Comparison of ENCODE assay signal across 20 mouse cellular contexts in the genomic region with DNA sequence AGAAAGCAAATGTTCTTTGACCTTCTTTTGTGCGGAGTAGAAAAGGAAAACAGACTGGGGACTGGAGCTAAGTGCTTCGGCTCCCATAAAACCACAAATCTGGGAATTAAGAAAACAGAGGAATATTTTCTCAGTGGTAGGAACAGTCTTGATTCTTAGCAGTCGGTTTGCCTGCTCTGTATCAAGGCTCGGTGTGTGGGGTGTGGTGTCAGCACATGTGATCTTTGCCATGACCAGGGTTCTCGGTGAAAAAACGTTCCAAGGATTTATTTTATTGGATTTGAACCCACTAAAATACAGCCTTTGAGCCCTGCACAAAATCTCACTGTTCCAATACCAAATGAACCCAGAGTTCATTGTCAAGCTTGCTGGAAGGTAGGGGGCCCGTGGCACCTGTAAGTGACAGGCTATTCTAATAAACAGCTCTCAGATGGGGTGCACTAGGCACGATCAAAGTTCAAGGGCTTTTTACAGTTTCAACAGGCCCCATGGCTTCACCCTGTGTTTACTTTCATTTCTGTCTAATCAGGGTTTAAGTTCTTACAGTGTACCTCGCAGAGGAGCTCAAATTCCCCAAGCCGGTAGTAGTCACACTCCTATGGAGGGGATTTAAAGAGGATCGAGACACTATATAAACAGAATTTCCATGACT.
DNase-seq lines count a peak whose midpoint lies in the region; ATAC-seq and TF ChIP-seq lines count a peak whose summit lies in the region.
"Had no signal": no experiment of that assay in that cellular context is flagged by ENCODE, and none has a peak within 500 bp of the region (broad histone marks: within the 10 kb centered on the region; RNA-seq: fewer than 3 reads in every experiment).

No protein-coding gene starts in this region.

- peaks cover 37% of the 10 kb centered on the region for H3K4me1 ChIP-seq in embryonic facial prominence, embryonic 13.5 days
- H3K4me1 ChIP-seq in embryonic facial prominence, embryonic 10.5 days, result peaks cover 24% of the 10 kb centered on the region
- peaks cover 26% of the 10 kb centered on the region for H3K4me1 ChIP-seq in lung, embryonic 15.5 days
- no peaks in the 10 kb centered on the region; the same call in 1 of the 2 replicates for H3K4me1 ChIP-seq in liver, embryonic 16.5 days (ENCODE audit: control insufficient read depth, low read depth, low read length)
- H3K4me1 ChIP-seq in stomach, postnatal 0 days (replicated peaks; ENCODE audit: control insufficient read depth, insufficient read depth), result peaks cover 4% of the 10 kb centered on the region
- peaks cover 2% of the 10 kb centered on the region for H3K4me1 ChIP-seq in hindbrain, embryonic 11.5 days (replicated peaks; ENCODE audit: control insufficient read depth, insufficient read depth, low read length)

- H3K27me3 ChIP-seq in embryonic facial prominence, embryonic 13.5 days, result no peaks in the 10 kb centered on the region
- H3K27me3 ChIP-seq in embryonic facial prominence, embryonic 10.5 days (replicated peaks; ENCODE audit: low read depth, poor library complexity, severe bottlenecking), result no peaks in the 10 kb centered on the region
- no peaks in the 10 kb centered on the region for H3K27me3 ChIP-seq in lung, embryonic 15.5 days
- no peaks in the 10 kb centered on the region for H3K27me3 ChIP-seq in liver, embryonic 16.5 days (ENCODE audit: control insufficient read depth, insufficient read depth, low read depth, low read length)
- H3K27me3 ChIP-seq in stomach, postnatal 0 days (ENCODE audit: control insufficient read depth, insufficient read depth, low read length), result no peaks in the 10 kb centered on the region
- no peaks in the 10 kb centered on the region for H3K27me3 ChIP-seq in hindbrain, embryonic 11.5 days (ENCODE audit: control insufficient read depth, insufficient read depth, low read length)
- H3K27me3 ChIP-seq: forebrain, embryonic 13.5 days; limb, embryonic 15.5 days; neural tube, embryonic 15.5 days had no signal

- WGBS in embryonic facial prominence, embryonic 13.5 days, result 51% methylated on average over 11 of the region's 11 CpGs
- WGBS in embryonic facial prominence, embryonic 10.5 days, result 79% methylated on average over 11 of the region's 11 CpGs
- WGBS in lung, embryonic 15.5 days, result 44% methylated on average over 11 of the region's 11 CpGs
- WGBS in liver, embryonic 16.5 days (ENCODE audit: insufficient replicate concordance), result 54% methylated on average over 11 of the region's 11 CpGs
- WGBS in stomach, postnatal 0 days, result 30% methylated on average over 11 of the region's 11 CpGs
- WGBS in hindbrain, embryonic 11.5 days, result 86% methylated on average over 11 of the region's 11 CpGs

- no peak for ATAC-seq in embryonic facial prominence, embryonic 13.5 days (ENCODE audit: insufficient number of reproducible peaks, insufficient read depth, low FRiP score, low TSS enrichment, low read depth)
- no peak for ATAC-seq in lung, embryonic 15.5 days (ENCODE audit: borderline replicate concordance, extremely low read depth, low FRiP score, low TSS enrichment)
- ATAC-seq in liver, embryonic 16.5 days (ENCODE audit: low read depth), result peak; percentile 82
- ATAC-seq in stomach, postnatal 0 days (ENCODE audit: low FRiP score, low TSS enrichment), result peak; percentile 76
- ATAC-seq in hindbrain, embryonic 11.5 days (ENCODE audit: low FRiP score), result no peak
- ATAC-seq: forebrain, embryonic 13.5 days; hindbrain, postnatal 0 days had no signal

- H3K4me2 ChIP-seq in embryonic facial prominence, embryonic 13.5 days, result no peak overlapping the region
- no peak overlapping the region for H3K4me2 ChIP-seq in lung, embryonic 15.5 days
- H3K4me2 ChIP-seq in liver, embryonic 16.5 days (ENCODE audit: low read depth, low read length), result no peak overlapping the region; the same call in 1 of the 2 replicates
- H3K4me2 ChIP-seq in stomach, postnatal 0 days (replicated peaks; ENCODE audit: low read depth), result 0 out of 2 replicates have a peak overlapping the region, but pooled peaks have one; percentile 11
- H3K4me2 ChIP-seq in hindbrain, embryonic 11.5 days (replicated peaks; ENCODE audit: low read depth, low read length), result no peak overlapping the region
- H3K4me2 ChIP-seq: forebrain, embryonic 13.5 days; limb, embryonic 15.5 days; neural tube, embryonic 15.5 days had no signal

- H3K9me3 ChIP-seq in embryonic facial prominence, embryonic 13.5 days, result peaks cover 6% of the 10 kb centered on the region; the same call in 1 of the 2 replicates
- no peaks in the 10 kb centered on the region; the same call in 1 of the 2 replicates for H3K9me3 ChIP-seq in embryonic facial prominence, embryonic 10.5 days
- H3K9me3 ChIP-seq in lung, embryonic 15.5 days, result 0 out of 2 replicates have a peak, but pooled peaks cover 6% of the 10 kb centered on the region
- no peaks in the 10 kb centered on the region for H3K9me3 ChIP-seq in liver, embryonic 16.5 days (replicated peaks; ENCODE audit: control insufficient read depth, low read length)
- 0 out of 2 replicates have a peak, but pooled peaks cover 2% of the 10 kb centered on the region for H3K9me3 ChIP-seq in stomach, postnatal 0 days (ENCODE audit: control insufficient read depth, low read length)
- no peaks in the 10 kb centered on the region for H3K9me3 ChIP-seq in hindbrain, embryonic 11.5 days (ENCODE audit: control insufficient read depth, low read length)
- H3K9me3 ChIP-seq: forebrain, embryonic 13.5 days; limb, embryonic 15.5 days; neural tube, embryonic 15.5 days had no signal

- no peak overlapping the region for H3K9ac ChIP-seq in embryonic facial prominence, embryonic 13.5 days
- H3K9ac ChIP-seq in lung, embryonic 15.5 days, result no peak overlapping the region
- no peak overlapping the region for H3K9ac ChIP-seq in liver, embryonic 16.5 days (ENCODE audit: low read depth, low read length)
- no peak overlapping the region for H3K9ac ChIP-seq in stomach, postnatal 0 days (ENCODE audit: low read length)
- no peak overlapping the region for H3K9ac ChIP-seq in hindbrain, embryonic 11.5 days (ENCODE audit: low read depth, low read length)
- H3K9ac ChIP-seq: forebrain, embryonic 13.5 days; limb, embryonic 15.5 days; neural tube, embryonic 15.5 days had no signal

- 0 out of 2 replicates have a peak overlapping the region, but pooled peaks have one; percentile 33 for H3K27ac ChIP-seq in embryonic facial prominence, embryonic 13.5 days
- no peak overlapping the region for H3K27ac ChIP-seq in embryonic facial prominence, embryonic 10.5 days (replicated peaks)
- H3K27ac ChIP-seq in lung, embryonic 15.5 days, result peak overlapping the region; percentile 34
- peak overlapping the region; percentile 62 for H3K27ac ChIP-seq in liver, embryonic 16.5 days (ENCODE audit: low read length)
- H3K27ac ChIP-seq in stomach, postnatal 0 days (replicated peaks), result peak overlapping the region; percentile 67
- H3K27ac ChIP-seq in hindbrain, embryonic 11.5 days (ENCODE audit: low read depth, low read length), result no peak overlapping the region
- H3K27ac ChIP-seq: forebrain, embryonic 13.5 days; hindbrain, postnatal 0 days; limb, embryonic 15.5 days; neural tube, embryonic 15.5 days had no signal

- H3K4me3 ChIP-seq in embryonic facial prominence, embryonic 13.5 days, result no peak overlapping the region
- H3K4me3 ChIP-seq in embryonic facial prominence, embryonic 10.5 days, result no peak overlapping the region
- H3K4me3 ChIP-seq in lung, embryonic 15.5 days, result no peak overlapping the region
- H3K4me3 ChIP-seq in liver, embryonic 16.5 days (ENCODE audit: low read depth, low read length), result no peak overlapping the region
- no peak overlapping the region for H3K4me3 ChIP-seq in stomach, postnatal 0 days (ENCODE audit: low read depth, low read length)
- no peak overlapping the region for H3K4me3 ChIP-seq in hindbrain, embryonic 11.5 days (ENCODE audit: low read depth, low read length)
- H3K4me3 ChIP-seq: erythroblast, embryonic 14.5 days; forebrain, embryonic 13.5 days; limb, embryonic 15.5 days; neural tube, embryonic 15.5 days had no signal

- TF ChIP-seq CTCF in stomach, postnatal 0 days (IDR thresholded peaks at IDR 0.05; ENCODE audit: low read depth), result no peak

- H3K36me3 ChIP-seq in embryonic facial prominence, embryonic 13.5 days, result no peaks in the 10 kb centered on the region
- no peaks in the 10 kb centered on the region for H3K36me3 ChIP-seq in embryonic facial prominence, embryonic 10.5 days (replicated peaks)
- no peaks in the 10 kb centered on the region for H3K36me3 ChIP-seq in lung, embryonic 15.5 days
- H3K36me3 ChIP-seq in liver, embryonic 16.5 days (ENCODE audit: control insufficient read depth, insufficient read depth), result no peaks in the 10 kb centered on the region
- H3K36me3 ChIP-seq in stomach, postnatal 0 days (ENCODE audit: control insufficient read depth, insufficient read depth, low read length), result no peaks in the 10 kb centered on the region
- H3K36me3 ChIP-seq in hindbrain, embryonic 11.5 days (ENCODE audit: control insufficient read depth, insufficient read depth, low read length), result no peaks in the 10 kb centered on the region
- H3K36me3 ChIP-seq: limb, embryonic 15.5 days; neural tube, embryonic 15.5 days had no signal

- no peak for DNase-seq in embryonic facial prominence, embryonic 10.5 days (ENCODE audit: low spot score)
- no peak for DNase-seq in lung, postnatal 14 days
- DNase-seq in stomach, postnatal 0 days (ENCODE audit: low spot score), result peak; percentile 57
- no peak for DNase-seq in hindbrain, embryonic 11.5 days (ENCODE audit: low spot score)
- DNase-seq in adrenal gland, adult 18-20 months (ENCODE audit: low spot score in 2 of 2), result no peak
- DNase-seq: adrenal gland, adult 8-10 months; cerebellum, adult 8-10 months; gastrocnemius, postnatal 25 days; kidney, adult 9 months; midbrain, embryonic 14.5 days; right cerebral cortex, postnatal 14 days; thymus, postnatal 14 days had no signal

- no peak for TF ChIP-seq EP300 in stomach, postnatal 0 days (optimal IDR thresholded peaks at IDR 0.05)

Comparison
In these comparisons a context has a peak if more than half of its experiments do, and no peak if none do; other contexts are left out.
1. H3K27ac ChIP-seq: peak in embryonic facial prominence, embryonic 13.5 days (single experiment), lung, embryonic 15.5 days (single experiment), liver, embryonic 16.5 days (single experiment) and stomach, postnatal 0 days (single experiment); none in embryonic facial prominence, embryonic 10.5 days (single experiment) and hindbrain, embryonic 11.5 days (single experiment).
2. ATAC-seq: peak in liver, embryonic 16.5 days (single experiment) and stomach, postnatal 0 days (single experiment); none in embryonic facial prominence, embryonic 13.5 days (single experiment), lung, embryonic 15.5 days (single experiment) and hindbrain, embryonic 11.5 days (single experiment).